Comparison of ENCODE assay signal across 8 mouse cellular contexts in the genomic region with DNA sequence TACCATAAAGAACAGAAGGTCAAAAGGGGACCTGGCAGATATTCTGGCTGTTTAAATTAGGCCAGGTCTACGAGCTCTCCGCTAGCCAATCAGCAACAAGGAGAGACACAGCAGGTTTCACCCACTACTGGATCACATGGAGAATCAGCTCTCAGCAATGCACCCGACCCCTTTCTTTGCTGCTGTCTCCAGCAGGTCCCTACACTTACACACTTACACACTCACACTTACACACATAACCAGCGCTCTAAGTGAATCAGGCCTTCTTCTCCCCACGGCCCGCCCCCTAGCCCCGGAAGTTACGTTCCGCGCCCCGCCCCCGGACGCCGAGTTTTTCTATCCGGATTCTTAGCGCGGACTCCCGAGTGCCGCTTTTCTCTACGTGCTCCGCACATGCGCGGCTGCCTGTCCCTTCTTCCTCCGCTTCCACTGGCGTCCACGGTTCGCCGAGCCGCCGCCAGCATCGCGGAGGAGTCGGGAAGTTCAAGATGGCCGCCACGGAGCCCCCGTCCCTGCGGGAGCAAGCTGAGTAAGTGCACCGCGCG. TPM values are rescaled to one million over a fixed set of nuclear protein-coding genes. Genes with fewer than 3 reads are reported as not detected.
A peak's percentile ranks its signal among the peaks of the same experiment; 100 is the strongest.
DNase-seq lines count a peak whose midpoint lies in the region; ATAC-seq lines count a peak whose summit lies in the region.

Prpf4b (plus strand) TSS at position 137 of the 545 bp plus-strand sequence.

- peaks cover 19% of the 10 kb centered on the region; the same call in 1 of the 2 replicates for H3K4me1 ChIP-seq in heart, embryonic 10.5 days
- peaks cover 18% of the 10 kb centered on the region for H3K4me1 ChIP-seq in kidney, embryonic 15.5 days

- peak; percentile 80 for ATAC-seq in erythroblast, adult 5-6 weeks (replicated peaks; ENCODE audit: low FRiP score, poor library complexity, severe bottlenecking)
- ATAC-seq in kidney, embryonic 15.5 days (replicated peaks; ENCODE audit: low FRiP score): peak; percentile 83
- ATAC-seq in monocyte, adult 5-6 weeks (replicated peaks; ENCODE audit: insufficient number of reproducible peaks, low FRiP score, low TSS enrichment, poor library complexity, severe bottlenecking): peak; percentile 58

- H3K4me2 ChIP-seq in kidney, embryonic 15.5 days: peak within 1 kb of the TSS; percentile 71

- 0 out of 2 replicates have a peak, but pooled peaks cover 5% of the 10 kb centered on the region for H3K36me3 ChIP-seq in heart, embryonic 10.5 days
- 0 out of 2 replicates have a peak, but pooled peaks cover 9% of the 10 kb centered on the region for H3K36me3 ChIP-seq in kidney, embryonic 15.5 days

- 2% methylated on average over 40 of the region's 40 CpGs for WGBS in heart, embryonic 10.5 days
- WGBS in kidney, embryonic 15.5 days: under 1% methylated on average over 40 of the region's 40 CpGs

- peak; percentile 92 for DNase-seq in B cell, adult 2 months
- peak; percentile 97 for DNase-seq in brain, adult 2 months (ENCODE audit: low read depth, low spot score)
- peak; percentile 96 for DNase-seq in heart, embryonic 10.5 days (ENCODE audit: low spot score)
- DNase-seq in liver: peak; percentile 94
- peak; percentile 90 to 95 for DNase-seq in spleen, postnatal 4 days (ENCODE audit: low spot score in 2 of 2)

- peak within 1 kb of the TSS; percentile 97 for H3K4me3 ChIP-seq in heart, embryonic 10.5 days
- H3K4me3 ChIP-seq in kidney, embryonic 15.5 days (replicated peaks): peak within 1 kb of the TSS; percentile 90

- peak within 1 kb of the TSS; percentile 98 for H3K27ac ChIP-seq in heart, embryonic 10.5 days
- peak within 1 kb of the TSS; percentile 99 for H3K27ac ChIP-seq in kidney, embryonic 15.5 days

- no peaks in the 10 kb centered on the region for H3K27me3 ChIP-seq in heart, embryonic 10.5 days (ENCODE audit: insufficient read depth, poor library complexity, severe bottlenecking)
- no peaks in the 10 kb centered on the region for H3K27me3 ChIP-seq in kidney, embryonic 15.5 days

- H3K9ac ChIP-seq in kidney, embryonic 15.5 days: peak within 1 kb of the TSS; percentile 97

- H3K9me3 ChIP-seq in heart, embryonic 10.5 days: no peaks in the 10 kb centered on the region
- H3K9me3 ChIP-seq in kidney, embryonic 15.5 days (replicated peaks): no peaks in the 10 kb centered on the region

RNA-seq across cellular contexts. Expression of gene Prpf4b, which starts in this region (rescaled TPM):
- total RNA-seq in erythroblast, adult 5-6 weeks (2015; ENCODE audit: low replicate concordance): 90.7 and 111 TPM in 2 replicates
- total RNA-seq in erythroblast, adult 5-6 weeks (2017; ENCODE audit: low replicate concordance): 97.2 and 110 TPM in 2 replicates
- 49.1 and 55.1 TPM in 2 replicates for polyA plus RNA-seq in heart, embryonic 10.5 days (2016; fragmentation: Nextera tagmentation; extraction: Ambion mirVana)
- 71.8 and 76.7 TPM in 2 replicates for polyA plus RNA-seq in kidney, embryonic 15.5 days (2015; fragmentation: Nextera tagmentation; extraction: Ambion mirVana)
- total RNA-seq in monocyte, adult 5-6 weeks (2017): 177 to 290 TPM (median 189 TPM) in 3 replicates

Comparison
In these comparisons a context has a peak if more than half of its experiments do, and no peak if none do; other contexts are left out.
1. Peak in every context shown above with its lines: DNase-seq, ATAC-seq, H3K4me3 ChIP-seq and H3K27ac ChIP-seq.